Mouse (Mus musculus) hindbrain, embryonic 13.5 days (tissue): ENCODE measurements around the gene Cd207. TPM values are rescaled to one million over a fixed set of nuclear protein-coding genes. Genes with fewer than 3 reads are reported as not detected.
A peak's percentile ranks its signal among the peaks of the same experiment; 100 is the strongest.

ENCODE experiments used
- ATAC-seq: fragments of 200-750 bp; cut with Nextera tagmentation; 2 replicates; pipeline ENCODE4 v1.8.0; 2017; ENCODE audit warnings: moderate TSS enrichment; ENCODE audit not compliant: low FRiP score
- H3K27ac ChIP-seq: fragments of 300-500 bp; sonication (generic); 2 replicates; pipeline ENCODE4 v1.5.1; 2015; ENCODE audit warnings: inconsistent platforms, mild to moderate bottlenecking, moderate library complexity
- H3K27me3 ChIP-seq: fragments of 300-500 bp; sonication (generic); 2 replicates; pipeline ENCODE4 v1.6.1; 2015; ENCODE audit warnings: mild to moderate bottlenecking, inconsistent platforms
- H3K36me3 ChIP-seq: fragments of 300-500 bp; sonication (generic); 2 replicates; pipeline ENCODE4 v1.6.1; 2015; ENCODE audit warnings: mild to moderate bottlenecking, inconsistent platforms
- H3K4me1 ChIP-seq: fragments of 300-500 bp; sonication (generic); replicated peaks from 2 replicates; pipeline ENCODE4 v1.6.1; 2015; ENCODE audit warnings: inconsistent platforms
- H3K4me2 ChIP-seq: fragments of 300-500 bp; sonication (generic); 2 replicates; pipeline ENCODE4 v1.6.1; 2015; ENCODE audit warnings: inconsistent platforms, mild to moderate bottlenecking, moderate library complexity
- H3K4me3 ChIP-seq: fragments of 300-500 bp; sonication (generic); 2 replicates; pipeline ENCODE4 v1.5.1; 2015; ENCODE audit warnings: mild to moderate bottlenecking, inconsistent platforms
- H3K9ac ChIP-seq: fragments of 300-500 bp; sonication (generic); 2 replicates; pipeline ENCODE4 v1.6.1; 2015; ENCODE audit warnings: mild to moderate bottlenecking, inconsistent platforms
- H3K9me3 ChIP-seq: fragments of 300-500 bp; sonication (generic); 2 replicates; pipeline ENCODE4 v1.6.1; 2016; ENCODE audit warnings: inconsistent platforms
- WGBS: fragments of 180-500 bp; shearing (Covaris S2); methylation state at CpG from one replicate; pipeline ENCODE4 v1.1.7; 2015; 5-methylcytosine and 5-hydroxymethylcytosine counted together
- polyA plus RNA-seq: library from polyadenylated mRNA; unstranded; fragments of >200 nt; fragmentation: Nextera tagmentation; extraction: Ambion mirVana; gene quantifications from 2 replicates; pipeline ENCODE4 v1.2.1, GENCODE M21; 2015

Cd207 gene
- not detected in 2 replicates for polyA plus RNA-seq

DNA sequence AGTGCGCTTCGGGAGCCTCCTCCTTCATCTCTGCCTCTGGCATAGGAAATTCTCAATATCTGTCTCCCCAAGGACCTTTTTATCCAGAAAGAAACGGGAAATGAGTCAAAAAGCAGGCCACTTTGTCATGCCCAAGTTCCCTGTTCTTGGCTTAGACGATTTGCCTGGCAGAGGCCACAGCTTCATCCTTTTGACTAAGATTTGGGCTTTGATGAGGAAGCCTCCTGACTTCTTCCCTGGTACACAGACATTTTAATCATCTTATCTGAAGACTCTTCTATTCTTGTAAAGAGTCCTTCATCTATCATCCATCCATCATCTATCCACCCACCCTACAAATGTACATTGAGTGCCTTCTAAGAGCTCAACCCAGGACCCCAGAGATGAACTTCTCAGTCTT is at the start of gene Cd207:
Gene Cd207 (minus strand): TSS at position 101 of the 400 bp plus-strand sequence.
- Histone ChIP-seq H3K36me3 (no peaks in the 10 kb centered on the region), H3K4me3 (no peak within 1 kb of the TSS), H3K4me2 (no peak within 1 kb of the TSS), H3K27me3 (peaks cover 36% of the 10 kb centered on the region), H3K9me3 (no peaks in the 10 kb centered on the region), H3K4me1 (no peaks in the 10 kb centered on the region), H3K9ac (no peak within 1 kb of the TSS), H3K27ac (no peak within 1 kb of the TSS)
- no peak for ATAC-seq
- 84% methylated on average over 4 of the region's 4 CpGs for WGBS

DNA sequence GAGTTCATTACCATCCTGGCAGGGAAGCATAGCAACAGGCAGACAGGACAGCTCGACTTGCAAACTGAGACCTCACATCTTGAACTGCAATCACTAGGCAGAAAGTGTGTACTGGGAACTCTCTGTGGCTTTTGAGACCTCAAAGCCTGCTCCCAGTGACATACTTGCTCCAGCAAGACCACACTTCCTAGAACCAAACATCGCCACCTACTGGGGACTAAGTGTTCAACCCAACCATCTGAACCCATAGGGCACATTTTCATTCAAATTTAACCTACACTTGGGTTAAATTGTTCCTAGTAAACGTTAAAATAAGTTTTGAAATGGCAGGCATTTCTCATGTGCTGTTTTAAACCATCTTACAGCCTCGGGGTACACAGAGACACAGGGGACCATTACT is 49.5 kb upstream of the Cd207 start:
- Histone ChIP-seq H3K9ac (no peak overlapping the region), H3K4me2 (no peak overlapping the region), H3K9me3 (no peaks in the 10 kb centered on the region), H3K4me1 (no peaks in the 10 kb centered on the region), H3K4me3 (no peak overlapping the region), H3K36me3 (no peaks in the 10 kb centered on the region), H3K27me3 (peaks cover 70% of the 10 kb centered on the region), H3K27ac (no peak overlapping the region)
- 49% methylated on average over 4 of the region's 4 CpGs for WGBS
- ATAC-seq, result no peak

DNA sequence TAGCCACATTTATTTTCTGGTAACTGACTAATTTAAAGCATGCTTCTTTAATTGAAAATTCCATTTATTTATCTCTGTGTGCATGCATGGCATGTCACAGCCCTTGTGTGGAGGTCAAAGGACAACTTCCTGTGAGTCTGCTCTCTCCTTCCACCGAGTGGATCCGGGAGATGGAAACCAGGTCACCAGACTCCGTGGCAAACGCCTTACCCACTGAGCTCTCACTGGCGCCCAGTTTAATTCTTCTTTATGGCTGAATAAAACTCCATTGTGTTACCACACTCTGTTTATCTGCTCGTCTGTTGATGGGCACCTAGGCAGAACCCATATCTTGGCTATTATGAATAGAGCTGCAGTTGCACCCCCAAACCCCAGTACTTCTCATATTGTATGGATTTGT is 44.9 kb upstream of the Cd207 start:
- no peak for ATAC-seq
- Histone ChIP-seq H3K27ac (no peak overlapping the region), H3K4me2 (no peak overlapping the region), H3K36me3 (no peaks in the 10 kb centered on the region), H3K9me3 (no peaks in the 10 kb centered on the region), H3K27me3 (peaks cover 90% of the 10 kb centered on the region), H3K4me3 (no peak overlapping the region), H3K4me1 (no peaks in the 10 kb centered on the region), H3K9ac (no peak overlapping the region)
- WGBS, result 22% methylated on average over 6 of the region's 6 CpGs

DNA sequence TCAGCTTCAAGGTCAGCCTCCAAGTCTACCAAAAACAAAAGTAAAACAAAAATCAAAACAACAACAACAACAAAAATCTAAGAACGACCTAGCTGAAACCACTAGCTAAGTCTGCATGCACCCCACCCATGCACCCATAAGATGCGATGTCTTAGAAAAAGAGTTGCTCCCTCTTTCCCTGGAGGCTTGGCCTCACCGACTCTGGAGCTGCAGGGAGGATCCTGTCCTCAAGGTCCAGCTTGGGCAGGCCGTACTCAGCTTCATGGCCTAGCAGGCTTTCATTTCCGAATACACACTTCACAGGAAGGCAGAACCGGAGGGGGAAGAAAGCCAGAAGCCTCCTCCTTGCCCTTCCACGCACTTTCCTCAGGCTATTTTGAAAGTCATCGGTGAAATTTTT is 39.4 kb upstream of the Cd207 start:
- H3K27ac ChIP-seq, result no peak overlapping the region
- H3K4me2 ChIP-seq, result no peak overlapping the region
- H3K4me1 ChIP-seq, result peaks cover 5% of the 10 kb centered on the region
- no peaks in the 10 kb centered on the region for H3K9me3 ChIP-seq
- H3K27me3 ChIP-seq, result peaks cover 100% of the 10 kb centered on the region
- ATAC-seq, result no peak
- 0% methylated on average over 8 of the region's 8 CpGs for WGBS
- H3K36me3 ChIP-seq, result no peaks in the 10 kb centered on the region
- no peak overlapping the region for H3K9ac ChIP-seq
- no peak overlapping the region for H3K4me3 ChIP-seq

DNA sequence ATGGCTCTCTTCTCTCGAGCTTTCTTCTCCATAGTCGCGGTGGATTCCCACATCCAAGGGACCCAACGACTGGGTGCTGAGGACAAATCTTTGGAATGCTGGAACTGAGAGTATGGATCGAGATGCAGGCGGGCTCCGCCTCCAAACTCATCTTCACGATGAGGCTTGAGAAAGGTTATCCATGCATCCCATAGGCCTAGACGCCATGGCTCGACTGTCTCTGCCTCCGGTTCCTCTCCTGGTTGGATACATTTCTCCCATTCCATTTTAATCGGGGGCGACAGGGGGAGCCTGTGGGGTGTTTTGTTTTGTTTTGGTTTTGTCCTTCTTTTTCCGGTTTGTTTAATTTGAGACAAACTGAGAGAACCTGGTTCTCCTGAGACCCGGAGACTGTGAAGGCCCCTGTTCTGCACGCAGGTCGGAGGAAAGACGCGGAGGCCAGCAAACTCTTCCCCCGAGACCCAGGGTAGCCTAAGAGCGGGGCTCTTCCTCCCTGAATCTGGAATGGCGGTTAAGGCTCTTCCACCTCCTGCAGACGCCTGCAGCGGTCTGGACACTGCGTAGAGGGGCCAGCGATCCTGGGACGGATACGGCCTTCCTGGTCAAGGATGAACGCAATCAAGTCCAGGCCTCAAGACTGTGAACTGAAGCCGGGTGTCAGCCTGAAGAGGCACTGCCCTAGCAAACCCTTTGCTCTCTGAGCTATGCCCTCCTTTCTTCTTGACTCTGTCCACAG is 38.0 kb upstream of the Cd207 start:
- no peaks in the 10 kb centered on the region for H3K9me3 ChIP-seq
- no peak overlapping the region for H3K4me2 ChIP-seq
- no peaks in the 10 kb centered on the region for H3K36me3 ChIP-seq
- no peak overlapping the region for H3K4me3 ChIP-seq
- no peak overlapping the region for H3K27ac ChIP-seq
- WGBS, result under 1% methylated on average over 30 of the region's 30 CpGs
- peaks cover 17% of the 10 kb centered on the region for H3K4me1 ChIP-seq
- H3K27me3 ChIP-seq, result peaks cover 100% of the 10 kb centered on the region
- no peak overlapping the region for H3K9ac ChIP-seq
- no peak for ATAC-seq

DNA sequence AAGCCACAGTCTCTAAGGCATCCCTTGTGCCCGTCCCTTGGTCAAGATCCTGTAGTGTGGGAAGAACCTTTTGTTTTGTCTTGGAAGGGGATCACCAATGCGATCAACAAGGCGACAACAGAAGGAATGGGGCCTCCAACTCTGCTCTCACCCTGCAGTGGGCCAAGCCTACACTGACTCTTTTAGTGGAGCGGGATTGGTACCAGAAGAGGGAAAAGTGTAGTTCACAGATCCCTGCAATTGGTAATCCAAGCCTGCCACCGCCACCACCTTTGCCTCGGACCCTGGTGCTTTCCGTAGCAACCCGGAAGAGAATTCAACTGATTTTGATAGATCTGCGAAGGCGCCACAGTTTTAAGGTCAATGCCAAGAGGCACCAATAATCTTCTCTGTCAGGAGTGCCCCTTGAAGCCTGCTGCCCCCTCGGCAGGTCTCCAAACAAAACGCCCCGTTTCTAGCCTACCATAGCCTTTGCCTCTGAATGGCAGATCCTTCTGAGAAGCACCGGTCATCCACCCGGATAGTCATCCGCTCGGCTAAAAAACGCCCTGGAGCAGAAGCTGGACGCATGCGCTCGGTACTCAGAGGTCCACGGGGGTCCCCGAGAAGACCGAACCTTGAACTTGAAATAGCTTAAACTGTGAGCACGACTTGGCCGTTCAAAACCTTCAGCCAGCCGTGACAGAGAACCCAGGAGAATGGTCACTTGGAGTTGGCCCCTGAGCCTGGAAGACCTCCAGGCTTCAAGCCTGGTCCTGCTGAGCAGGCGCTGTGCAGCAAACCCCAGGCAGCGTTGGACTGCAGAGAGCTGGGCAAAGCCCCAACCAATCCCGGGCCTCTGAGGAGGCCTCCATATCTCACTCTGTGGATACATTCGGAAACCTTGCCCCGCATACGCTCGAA is 36.8 kb upstream of the Cd207 start:
- Histone ChIP-seq H3K4me2 (no peak overlapping the region), H3K4me1 (peaks cover 17% of the 10 kb centered on the region), H3K27me3 (peaks cover 100% of the 10 kb centered on the region), H3K9me3 (no peaks in the 10 kb centered on the region), H3K4me3 (0 out of 2 replicates have a peak overlapping the region, but pooled peaks have one; percentile 7), H3K27ac (no peak overlapping the region), H3K9ac (no peak overlapping the region), H3K36me3 (no peaks in the 10 kb centered on the region)
- no peak for ATAC-seq
- WGBS, result under 1% methylated on average over 34 of the region's 34 CpGs

DNA sequence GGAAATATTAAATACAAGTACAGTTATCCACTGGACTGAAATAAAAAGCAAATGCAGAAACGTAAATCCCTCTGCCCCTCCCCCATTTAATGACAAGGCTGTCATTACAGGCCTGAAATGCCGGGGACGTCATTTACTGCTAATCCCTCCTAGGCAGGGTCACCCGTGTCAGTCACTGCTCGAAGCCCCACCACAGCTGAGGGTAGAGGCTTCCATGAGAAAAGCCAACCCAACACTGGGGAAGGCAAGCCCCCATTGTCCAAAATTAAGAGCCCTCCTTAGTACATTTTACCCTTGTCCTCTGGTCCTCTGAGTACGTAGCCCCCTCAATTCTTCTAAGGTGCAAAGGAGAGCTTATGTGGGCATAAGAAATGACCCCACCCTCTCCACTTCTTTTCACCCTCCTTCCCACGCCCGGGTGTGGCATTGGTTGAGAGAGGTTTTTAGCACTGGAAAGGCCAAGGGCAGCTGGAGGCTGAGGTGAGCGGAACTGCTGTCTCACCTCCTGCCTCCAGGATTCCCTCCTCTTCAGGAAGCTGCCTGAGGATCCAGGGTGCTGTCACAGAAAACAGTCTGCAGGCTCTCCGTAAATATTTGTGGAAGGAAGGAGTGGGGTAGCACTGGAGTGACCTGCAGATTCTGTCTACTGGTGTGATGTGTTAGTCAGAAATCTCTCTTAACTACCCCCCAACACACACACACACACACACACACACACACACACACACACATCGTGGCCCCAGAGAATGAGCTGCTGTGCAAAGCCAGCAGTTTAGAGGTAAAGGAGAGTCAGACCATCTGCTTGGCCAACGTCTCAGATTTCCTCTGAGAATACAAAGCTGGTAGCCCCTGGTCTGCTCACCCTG is 35.8 kb upstream of the Cd207 start:
- Histone ChIP-seq H3K27ac (no peak overlapping the region), H3K27me3 (peaks cover 100% of the 10 kb centered on the region), H3K36me3 (no peaks in the 10 kb centered on the region), H3K9ac (no peak overlapping the region), H3K4me1 (peaks cover 17% of the 10 kb centered on the region), H3K4me2 (no peak overlapping the region), H3K9me3 (no peaks in the 10 kb centered on the region), H3K4me3 (no peak overlapping the region)
- WGBS, result 3% methylated on average over 12 of the region's 12 CpGs
- no peak for ATAC-seq

DNA sequence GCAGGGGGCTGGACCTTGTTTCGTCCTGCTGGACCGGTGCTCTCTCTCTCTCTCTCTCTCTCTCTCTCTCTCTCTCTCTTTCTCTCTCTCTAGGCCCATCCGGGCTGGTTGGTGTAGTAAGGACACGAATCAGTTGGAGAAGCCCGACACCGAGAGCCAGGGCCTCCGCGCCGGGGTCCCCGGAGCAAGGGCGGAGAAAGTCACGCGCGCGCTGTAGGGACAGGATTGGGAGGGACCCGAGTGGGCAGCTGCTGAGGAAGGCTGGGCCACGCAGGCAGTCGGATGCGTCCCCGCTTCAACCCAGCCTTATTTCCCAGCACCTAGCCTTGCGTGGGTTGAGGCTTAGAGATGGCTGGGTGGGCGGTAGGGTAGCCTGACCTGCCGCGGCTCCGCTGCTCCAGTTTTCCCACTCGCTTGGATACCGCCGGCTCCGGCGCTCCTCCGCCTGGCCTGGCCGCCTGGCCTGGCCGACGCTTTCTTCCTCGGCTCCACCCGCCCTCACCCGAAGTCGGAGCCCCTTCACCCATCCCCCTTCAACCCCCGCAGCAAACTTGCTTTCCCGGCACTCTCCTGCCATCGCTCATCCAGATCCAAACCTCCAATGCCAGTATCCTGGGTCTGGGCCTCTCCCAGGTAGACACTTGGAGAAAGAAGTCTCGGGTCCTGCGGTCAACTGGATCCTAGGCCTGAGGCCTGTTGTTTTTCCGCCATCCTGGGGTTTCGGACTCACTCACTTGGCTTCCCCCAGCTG is 34.2 kb upstream of the Cd207 start:
- H3K4me1 ChIP-seq, result peaks cover 17% of the 10 kb centered on the region
- peaks cover 100% of the 10 kb centered on the region for H3K27me3 ChIP-seq
- peak overlapping the region; percentile 52 for H3K4me2 ChIP-seq
- 1% methylated on average over 45 of the region's 45 CpGs for WGBS
- no peak for ATAC-seq
- no peaks in the 10 kb centered on the region for H3K36me3 ChIP-seq
- H3K4me3 ChIP-seq, result peak overlapping the region; percentile 35
- H3K9me3 ChIP-seq, result no peaks in the 10 kb centered on the region
- no peak overlapping the region for H3K9ac ChIP-seq
- no peak overlapping the region for H3K27ac ChIP-seq

DNA sequence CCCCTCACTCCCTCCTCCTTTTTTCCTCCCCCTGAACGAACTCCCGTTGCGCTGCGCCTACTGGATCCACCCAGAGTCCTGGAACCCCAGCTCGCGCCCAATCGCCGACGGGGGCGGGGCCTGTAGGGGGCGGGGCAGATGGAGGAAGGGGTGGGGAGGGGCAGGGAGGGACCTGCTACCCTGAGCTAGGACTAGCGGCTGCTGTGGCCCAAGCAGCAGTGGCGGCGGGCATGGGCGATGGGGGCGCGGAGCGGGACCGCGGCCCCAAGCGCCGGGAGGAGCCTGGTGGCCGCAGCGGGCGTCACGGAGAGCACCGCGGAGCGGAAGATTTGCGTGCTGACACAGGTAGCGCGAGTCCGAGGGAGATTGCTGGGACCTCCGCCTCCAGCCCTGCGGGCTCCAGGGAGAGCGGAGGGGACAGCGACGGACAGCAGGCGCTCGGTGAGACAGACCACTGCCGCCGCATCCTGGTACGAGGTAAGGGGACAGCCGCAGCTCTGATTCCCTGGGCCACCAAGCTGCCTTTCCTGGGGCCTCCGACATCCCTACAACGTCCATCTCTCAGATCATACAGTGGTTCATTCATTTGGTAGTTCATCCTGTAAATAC is 33.5 kb upstream of the Cd207 start, which contains the start of gene Vax2:
Gene Vax2 (plus strand): TSS at position 198 of the 609 bp plus-strand sequence.
- Histone ChIP-seq H3K4me1 (peaks cover 17% of the 10 kb centered on the region), H3K9ac (no peak within 1 kb of the TSS), H3K9me3 (no peaks in the 10 kb centered on the region), H3K27me3 (peaks cover 100% of the 10 kb centered on the region), H3K27ac (no peak within 1 kb of the TSS), H3K4me2 (peak within 1 kb of the TSS; percentile 52), H3K4me3 (peak within 1 kb of the TSS; percentile 35), H3K36me3 (no peaks in the 10 kb centered on the region)
- under 1% methylated on average over 44 of the region's 46 CpGs for WGBS
- ATAC-seq, result peak; percentile 72; the same call in 1 of the 2 replicates

DNA sequence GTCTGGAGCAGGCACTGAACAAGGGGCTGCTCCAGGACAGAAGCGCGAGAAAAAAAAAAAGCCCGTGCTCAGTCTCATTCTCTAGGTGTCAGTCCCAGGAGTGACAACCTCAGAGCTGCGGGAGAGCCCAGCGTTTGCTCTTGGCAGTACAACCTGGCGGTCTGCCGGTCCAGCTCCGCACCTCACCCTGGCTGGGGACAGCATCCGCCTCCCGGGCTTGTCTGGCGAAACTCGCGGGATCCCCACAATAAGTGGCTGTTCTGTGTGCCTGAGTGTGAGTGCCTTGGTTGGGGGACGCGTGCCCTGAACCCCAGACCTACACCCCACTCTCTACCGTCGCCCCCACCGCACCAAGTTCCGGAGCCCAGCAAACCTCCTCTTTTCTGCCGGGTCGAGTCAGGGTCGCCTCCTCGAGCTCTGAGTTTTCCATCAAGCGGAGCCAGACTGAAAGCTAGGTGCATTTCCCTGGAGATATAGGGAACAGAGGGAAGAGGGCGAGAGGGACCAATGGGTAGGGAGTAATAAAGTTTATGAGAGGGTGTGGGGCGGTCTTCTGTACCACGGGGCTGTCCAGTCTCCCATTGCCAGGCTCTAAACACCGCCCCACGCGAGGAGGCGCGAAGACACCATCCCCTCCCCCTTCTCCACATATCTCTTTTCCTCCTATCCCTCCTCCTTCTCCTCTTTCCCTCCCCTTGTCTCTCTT is 32.9 kb upstream of the Cd207 start:
- Histone ChIP-seq H3K4me1 (peaks cover 17% of the 10 kb centered on the region), H3K4me2 (peak overlapping the region; percentile 52), H3K4me3 (peak overlapping the region; percentile 35), H3K27ac (no peak overlapping the region), H3K9ac (no peak overlapping the region), H3K27me3 (peaks cover 100% of the 10 kb centered on the region), H3K36me3 (no peaks in the 10 kb centered on the region), H3K9me3 (no peaks in the 10 kb centered on the region)
- WGBS, result under 1% methylated on average over 29 of the region's 32 CpGs
- peak; percentile 52; the same call in 1 of the 2 replicates for ATAC-seq
